Mouse (Mus musculus) fat pad, adult 2 months (tissue): ENCODE measurements at regions not wholly inside any gene's neighbourhood (a gene's known extent, or its start where the extent isn't known, plus 50 kb on each side); places are given as distances from the start of the nearest gene placed in this dataset.

Source experiments
- DNase-seq: peaks from one replicate; pipeline ENCODE4 v3.0.0-alpha.2; 2011; ENCODE audit warnings: low read depth, low spot score; ENCODE audit errors: extremely low read depth

DNA sequence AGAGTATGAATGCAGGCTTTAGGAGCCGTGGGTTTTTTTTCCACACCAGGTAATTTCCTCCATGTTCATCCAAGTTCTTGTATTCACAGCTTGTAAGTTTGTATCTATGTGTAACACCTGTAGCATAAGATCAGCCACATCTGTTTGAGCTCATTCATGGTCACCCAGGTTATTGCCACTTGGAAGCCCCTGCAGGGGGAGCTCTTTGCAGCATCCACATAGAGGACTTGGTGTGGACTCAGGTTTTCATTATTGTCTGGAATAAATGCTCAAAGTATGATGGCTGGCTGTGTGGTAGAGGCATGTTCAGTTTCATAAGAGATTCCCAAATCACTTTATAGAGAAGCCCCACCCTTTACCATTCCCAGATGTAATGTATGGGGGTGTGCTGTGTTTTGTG lies 452.4 kb upstream of the Cdh4 start:
- DNase-seq = no peak

DNA sequence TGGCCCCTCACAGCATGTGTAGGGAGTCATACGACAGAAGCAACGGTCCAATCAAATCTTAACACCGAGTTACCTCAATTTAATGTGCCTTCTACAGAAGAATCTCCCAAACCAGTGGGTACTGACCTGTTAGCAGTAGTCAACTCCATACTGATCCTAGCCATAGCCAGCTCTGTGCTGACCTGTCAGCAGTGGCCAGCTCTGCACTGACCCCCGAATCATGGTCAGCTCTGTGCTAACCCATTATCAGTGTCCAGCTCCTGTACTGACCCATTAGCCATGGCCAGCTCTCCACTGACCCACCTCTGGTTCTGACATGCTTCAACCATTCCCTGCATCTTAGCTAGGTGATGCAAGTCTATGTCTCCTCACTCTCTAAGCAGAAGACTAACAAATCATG lies 451.3 kb upstream of the Cdh4 start:
- no peak for DNase-seq

DNA sequence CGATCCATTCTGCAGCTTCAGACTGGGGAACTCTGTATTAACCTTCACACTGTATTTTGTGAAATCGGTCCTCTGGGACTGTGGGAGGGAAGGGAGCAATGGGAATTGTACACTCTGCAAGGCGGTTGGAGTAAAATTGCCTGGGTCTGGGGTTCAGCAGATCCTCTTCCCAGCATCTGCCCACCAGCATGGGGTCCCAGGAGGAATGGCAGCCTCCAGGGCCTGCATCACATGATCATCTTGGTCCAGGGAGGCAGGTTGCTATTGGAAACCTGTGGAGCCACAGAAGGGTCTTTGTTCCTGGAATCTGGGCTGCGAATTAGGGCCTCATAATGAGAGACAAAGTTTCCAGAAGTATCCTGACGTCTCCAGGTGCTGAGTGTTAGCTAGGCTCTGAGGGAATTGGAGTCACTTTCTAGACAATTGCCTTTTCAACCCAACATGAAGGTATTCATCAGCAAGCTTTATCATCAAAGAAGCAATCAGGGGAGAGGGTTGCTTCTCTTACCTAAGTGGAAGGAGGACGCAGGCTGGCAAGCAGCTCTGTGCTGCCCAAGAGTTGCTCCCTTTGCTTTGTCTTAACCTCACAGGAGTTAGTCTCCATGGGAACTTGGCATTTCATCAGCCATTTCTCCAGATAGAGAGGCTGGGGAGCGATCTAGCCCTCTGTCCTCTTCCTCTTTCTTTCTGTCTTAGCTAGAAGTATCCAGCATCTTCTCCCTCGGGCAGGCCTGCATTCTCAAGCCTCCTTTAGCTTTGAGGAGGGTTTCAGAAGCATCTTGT lies 449.7 kb upstream of the Cdh4 start:
- DNase-seq = no peak

DNA sequence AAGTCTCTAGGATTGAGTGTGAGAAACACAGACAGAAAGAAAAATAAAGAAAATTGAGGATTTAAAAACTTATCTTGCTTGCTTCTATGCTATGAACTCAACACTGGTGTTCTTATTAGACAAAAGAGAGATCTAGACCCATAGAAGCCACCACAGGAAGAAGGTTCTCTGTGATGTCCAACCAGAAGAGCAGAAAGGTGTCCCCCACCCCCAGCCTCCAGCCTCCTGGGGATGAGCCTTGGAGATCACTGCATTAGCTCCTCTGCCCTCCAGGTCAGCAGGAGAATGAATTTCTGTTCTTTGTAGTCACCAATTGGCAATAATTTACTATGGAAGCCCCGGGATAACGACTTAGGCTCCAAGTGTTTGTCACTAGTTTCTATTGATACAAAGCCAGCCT lies 444.3 kb upstream of the Cdh4 start:
- DNase-seq = no peak

DNA sequence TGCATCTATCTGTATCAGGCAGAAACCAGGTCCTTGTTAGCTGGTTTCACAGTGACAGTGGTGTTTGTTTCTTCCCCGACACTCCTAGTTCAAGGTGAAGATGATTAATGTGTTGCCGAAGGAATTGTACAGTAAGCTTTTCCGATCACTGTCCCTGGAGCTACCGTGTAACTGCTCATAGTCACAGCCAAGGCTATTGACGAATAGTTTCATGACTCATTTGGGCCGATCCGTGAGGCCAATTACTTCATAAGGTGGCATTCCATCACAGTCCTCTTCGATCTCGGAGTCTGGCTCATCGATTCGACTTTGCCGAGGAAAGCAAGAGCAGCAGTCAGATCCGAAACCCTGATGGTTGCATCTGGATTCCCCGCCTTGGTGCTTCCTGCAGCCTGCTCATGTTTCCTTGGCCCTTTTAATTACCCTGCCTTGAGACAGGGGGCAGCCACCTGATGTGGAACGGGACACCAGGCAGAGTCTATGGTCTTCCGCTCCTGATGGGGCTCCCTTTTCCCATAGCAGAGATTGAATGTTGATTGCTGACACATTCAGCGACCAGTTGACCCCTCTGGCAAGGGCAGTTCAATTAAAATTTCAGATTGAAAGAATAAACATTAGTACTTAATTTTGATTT lies 441.7 kb upstream of the Cdh4 start:
- DNase-seq = no peak

DNA sequence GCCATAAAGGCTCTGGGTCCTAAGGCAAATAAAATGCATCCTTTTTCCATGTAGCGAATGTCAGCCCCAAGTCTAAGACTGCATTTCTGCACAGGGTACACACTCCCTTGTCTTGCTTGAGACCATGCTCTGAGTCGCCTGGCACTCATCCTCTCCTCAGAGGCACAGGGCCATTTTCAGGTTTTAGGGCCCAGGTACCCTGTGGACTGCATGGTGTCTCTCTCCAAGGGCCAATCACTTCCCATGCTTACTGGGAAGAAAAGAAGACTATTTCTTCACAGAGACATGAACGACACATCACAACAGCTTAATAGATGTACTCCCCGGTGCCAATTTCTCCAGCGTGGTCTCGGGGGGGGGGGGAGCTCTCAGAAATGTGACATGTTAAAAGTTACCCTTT lies 434.5 kb upstream of the Cdh4 start:
- no peak for DNase-seq

DNA sequence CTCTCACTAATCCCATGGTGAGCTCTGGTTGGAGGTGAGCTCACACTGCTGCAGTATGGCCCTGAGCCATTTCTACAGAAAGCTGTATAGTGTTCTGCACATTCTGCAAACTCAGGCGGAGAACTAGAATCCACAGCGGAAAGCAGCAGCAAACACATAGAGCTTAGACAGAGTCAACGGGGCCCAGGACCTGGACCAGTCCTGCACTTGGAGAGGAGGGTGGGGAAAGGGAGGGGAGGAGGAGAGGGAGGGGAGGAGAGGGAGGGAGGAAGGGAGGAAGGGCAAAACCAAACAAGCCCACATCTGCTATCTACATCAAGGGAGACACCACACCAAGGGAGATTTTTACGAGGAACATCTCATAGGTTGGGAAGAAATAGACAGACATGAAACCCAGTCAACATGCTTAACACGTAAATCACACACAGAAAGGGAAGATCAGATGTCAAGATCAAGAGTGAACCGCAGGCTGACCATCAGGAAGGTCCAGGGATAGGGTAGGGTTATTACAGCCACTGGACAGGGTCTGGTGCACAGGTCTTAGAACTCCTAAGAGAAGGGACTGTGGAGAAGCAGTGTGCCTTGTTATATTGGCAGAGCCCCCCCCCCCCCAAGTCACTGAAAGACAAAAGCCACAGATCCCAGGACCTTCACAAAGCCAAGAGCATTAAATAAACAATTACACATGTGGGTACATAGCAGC lies 428.2 kb upstream of the Cdh4 start:
- no peak for DNase-seq

DNA sequence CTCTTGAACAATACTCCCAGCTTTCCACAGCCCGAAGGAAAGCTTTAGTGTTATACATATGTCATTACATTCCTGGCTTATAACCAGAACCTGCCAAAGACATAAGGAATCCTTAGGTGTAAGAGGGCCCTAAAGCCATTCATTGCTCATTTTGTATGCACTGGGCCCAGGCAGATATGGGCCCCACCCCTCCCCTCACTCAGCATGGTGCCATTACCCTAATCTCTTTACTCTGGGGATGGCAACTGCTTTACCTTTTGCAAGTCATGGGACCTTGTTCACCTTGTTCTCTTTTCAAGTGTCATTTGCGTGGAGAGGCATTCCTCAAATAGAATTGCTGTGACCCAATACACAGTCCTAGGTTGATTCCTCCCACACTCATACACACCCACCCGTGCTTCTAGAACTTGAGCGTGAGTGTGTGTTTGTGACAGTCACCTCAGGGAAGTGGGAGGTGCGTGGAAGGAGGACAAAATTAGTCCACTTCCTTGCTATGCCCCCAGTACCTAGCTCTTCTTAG lies 419.5 kb upstream of the Cdh4 start:
- no peak for DNase-seq

DNA sequence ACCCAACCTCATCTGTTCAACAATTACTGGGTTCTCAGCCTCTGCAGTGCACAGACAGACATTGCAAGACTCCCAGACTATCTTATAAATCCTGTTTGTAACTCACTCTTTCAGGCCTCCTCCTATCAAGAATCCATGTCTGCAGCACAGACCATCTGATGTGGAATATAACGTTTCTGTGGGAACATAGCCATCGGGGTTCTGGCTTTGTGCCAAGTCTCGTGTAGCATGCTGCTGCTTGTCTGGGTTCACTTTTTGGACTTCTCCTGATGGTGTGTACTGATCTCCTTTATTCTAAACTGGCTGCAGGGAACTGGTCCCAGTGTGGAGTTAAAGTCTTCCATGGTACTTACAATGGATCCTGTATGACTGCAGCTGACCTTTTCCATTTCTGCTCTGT lies 418.0 kb upstream of the Cdh4 start:
- DNase-seq = no peak

DNA sequence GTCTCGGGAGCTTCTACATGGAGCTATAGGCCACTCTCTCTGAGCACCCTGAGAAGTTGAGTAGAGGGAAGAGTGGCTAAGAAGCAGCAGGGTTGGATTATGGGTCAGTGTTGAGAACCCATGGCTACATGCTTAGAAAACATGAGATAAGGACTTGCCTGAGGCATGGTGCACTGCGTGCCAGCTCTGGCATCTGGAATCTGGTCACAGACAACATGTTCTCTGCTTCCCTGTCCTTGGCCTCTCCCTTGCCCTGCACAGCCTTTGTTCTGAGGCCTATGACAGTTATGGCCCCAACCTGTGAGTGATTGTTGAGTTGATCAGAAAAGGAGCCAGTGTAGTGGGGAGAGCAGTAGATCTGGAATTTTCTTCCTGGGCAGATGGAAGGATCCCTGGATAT lies 409.1 kb upstream of the Cdh4 start:
- DNase-seq = no peak

DNA sequence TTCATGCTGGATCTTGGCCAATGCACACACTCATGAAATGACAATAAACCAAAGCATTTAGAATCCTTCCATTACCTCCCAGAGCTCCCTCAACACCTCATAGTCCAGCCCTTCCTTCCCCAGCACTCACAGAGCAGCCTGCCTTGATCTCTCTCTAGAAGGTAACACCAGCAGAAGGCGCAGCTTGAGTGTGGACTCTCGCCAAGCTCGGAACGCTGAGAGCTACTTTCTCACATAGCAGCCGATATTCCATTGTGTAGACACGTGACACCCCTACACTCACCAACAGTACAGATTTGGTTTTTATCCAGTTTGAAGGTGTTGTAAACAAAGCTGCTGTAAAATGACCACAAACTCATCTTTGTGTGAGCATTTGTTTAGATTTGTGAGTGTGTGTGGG lies 406.8 kb upstream of the Cdh4 start:
- DNase-seq = no peak

DNA sequence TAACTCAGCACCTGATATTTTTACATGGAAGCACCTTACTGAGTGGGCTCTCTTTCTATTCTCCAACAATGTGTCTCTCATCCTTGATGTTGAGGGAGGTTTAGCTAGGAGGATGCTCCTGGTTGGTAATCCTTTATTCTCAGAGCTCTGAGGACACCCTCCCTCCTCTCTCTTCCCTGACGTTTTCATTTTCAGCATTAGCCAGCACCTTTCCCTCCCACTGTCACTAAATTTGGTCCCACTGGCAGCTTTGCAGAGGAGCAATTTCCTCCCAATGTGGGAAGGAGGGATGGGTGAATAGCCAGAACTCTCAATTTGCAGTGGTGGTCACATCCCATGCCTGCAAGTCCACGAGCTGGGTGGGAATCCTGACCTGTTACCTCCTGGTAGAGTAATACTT lies 402.5 kb upstream of the Cdh4 start:
- no peak for DNase-seq

DNA sequence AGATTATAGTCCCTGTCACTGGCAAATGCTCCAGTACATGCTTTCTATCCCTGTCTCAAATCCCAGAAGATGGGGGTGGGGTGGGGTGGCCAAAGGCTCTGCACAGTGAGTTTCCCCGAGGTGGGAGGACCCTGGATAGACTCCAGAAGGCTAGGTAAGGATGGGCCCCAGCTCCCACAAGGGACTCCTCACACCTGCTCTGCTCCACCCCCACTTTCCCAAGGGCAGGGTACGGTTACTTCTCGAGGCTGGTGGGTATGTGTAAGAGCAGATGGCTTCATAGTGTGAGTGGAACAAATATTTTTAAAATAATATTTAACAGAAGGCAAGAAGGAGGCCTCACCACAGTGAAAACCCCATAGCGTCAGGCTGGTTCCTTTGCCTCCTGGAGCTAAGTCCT lies 398.6 kb upstream of the Cdh4 start:
- no peak for DNase-seq

DNA sequence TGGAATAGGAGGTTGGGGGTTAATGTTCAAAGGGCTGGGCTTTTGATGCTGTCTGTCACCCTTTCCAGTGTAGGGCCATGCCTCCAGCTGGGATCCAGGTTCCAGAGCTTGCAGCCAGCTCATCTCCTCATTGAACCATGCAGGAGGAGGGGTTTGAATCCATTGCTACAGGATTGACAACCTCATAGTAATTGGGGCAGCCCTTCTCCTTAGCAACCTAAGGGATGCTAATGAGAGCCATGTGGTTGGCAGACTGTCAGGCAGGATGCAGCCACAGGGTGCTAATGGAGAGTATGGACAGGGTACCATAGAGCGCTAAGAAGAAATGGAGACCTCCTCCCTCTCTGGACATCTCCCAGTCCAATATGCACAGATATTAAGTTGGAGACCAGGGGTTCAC lies 396.9 kb upstream of the Cdh4 start:
- no peak for DNase-seq

DNA sequence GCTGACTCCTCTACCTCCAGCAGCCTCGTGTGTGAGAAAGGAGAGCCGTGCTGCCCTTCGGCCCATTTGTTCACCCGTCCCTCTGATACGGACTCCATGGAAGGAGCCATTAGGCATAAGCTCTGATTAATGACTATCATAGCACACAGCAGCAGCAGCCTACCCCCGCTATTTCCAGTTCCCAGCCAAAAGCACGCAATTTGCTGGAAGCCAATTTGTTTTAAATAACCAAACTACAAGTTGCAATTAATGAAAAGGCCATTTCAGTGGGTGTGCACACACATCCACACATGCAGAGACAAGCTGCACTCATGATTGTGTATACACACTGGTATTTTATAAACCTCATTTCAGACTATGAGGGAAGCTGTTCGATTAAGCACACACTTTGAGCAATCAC lies 387.8 kb upstream of the Cdh4 start:
- DNase-seq = no peak

DNA sequence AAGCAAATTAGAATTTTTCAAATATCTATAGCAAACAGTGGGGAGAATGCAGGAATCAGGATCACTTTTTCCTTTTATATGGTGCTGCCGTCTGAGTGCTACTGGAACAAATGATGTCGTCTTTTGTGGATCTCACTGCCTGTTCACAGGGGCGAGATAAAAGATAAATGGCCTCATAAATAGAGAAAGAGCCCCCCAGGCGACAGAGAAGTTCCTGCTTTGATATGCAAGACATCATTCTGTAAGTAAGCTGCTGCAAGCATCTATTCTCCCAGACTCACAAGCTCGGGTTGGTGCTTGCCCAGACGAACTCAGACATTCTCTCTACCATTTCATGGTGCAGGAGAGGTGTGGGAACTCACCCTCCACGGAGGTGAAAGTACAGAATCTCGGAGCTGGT lies 377.6 kb upstream of the Cdh4 start:
- no peak for DNase-seq

DNA sequence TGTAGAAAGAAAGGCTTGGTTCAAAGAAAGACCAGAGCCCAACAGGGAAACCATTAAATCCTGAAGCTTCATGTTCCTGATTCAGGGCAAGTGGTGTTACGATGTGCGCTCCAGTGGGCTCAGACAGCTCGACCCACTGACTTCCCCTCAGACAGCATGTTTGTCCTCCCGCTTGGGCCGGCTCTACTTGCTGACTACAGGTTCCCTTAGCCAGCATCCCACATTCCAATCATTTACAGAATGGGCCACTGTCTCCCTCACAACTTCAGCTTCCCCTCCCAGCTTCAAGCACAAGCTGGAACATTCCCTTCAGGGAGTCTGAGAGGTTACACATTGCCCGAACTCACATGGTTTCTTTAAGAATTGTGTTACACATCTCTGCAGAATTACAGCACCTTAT lies 372.7 kb upstream of the Cdh4 start:
- no peak for DNase-seq

DNA sequence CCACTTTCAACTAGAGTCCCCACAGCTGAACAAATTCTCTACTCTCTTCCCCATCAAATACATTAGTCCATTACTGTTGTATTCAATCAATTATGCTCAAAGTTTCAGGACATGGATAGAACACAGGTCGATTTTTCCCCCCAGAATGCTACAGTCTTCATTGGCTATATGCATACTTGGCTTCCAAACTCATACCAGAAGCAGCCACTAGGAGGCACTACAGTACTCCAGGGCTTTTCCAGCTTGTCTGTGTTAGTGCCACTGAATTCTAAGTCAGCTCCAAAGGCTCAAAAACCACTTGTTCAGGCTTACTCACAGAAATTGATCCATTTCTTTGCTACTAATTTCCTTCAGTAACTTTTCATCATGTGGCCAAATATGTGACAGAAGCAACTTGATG lies 371.9 kb upstream of the Cdh4 start:
- no peak for DNase-seq

DNA sequence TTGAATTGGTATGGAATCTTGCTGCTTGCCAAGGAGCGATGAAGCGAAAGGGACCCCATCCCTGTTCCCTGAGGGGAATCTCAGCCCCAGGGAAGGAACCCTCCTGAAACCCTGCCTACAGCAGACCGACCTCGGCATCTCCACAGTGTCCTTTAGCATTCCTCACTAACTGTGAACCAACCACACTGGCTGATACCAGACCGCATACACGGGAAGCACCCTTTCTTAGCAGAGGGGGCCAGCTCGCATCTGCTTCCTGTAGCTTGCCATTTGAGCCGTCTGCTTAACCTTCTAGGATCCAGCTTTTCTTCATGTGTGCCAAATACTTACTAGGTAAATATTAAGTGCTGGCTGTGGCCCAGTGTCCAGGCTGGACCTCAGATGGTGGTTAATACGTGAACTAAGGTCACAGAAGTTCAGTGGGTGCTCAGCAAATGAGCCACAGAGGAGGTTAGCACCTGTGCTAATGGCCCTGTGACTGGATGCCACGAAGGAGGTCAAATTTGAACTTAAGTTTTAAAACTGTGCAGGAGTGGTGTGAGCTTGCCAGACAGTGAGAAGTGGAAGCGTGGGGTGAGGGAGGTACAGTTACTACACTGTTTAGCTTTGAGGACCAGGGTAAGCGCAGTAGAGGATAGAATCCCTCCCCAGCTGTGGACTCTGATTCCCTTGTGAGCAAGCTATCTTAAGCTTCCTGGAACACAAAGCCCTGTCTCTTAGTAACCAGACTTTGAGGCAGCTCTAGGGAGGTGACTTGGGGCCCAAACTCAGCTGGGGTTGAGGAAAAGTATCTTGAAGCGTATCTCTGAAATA lies 361.6 kb upstream of the Cdh4 start:
- no peak for DNase-seq

DNA sequence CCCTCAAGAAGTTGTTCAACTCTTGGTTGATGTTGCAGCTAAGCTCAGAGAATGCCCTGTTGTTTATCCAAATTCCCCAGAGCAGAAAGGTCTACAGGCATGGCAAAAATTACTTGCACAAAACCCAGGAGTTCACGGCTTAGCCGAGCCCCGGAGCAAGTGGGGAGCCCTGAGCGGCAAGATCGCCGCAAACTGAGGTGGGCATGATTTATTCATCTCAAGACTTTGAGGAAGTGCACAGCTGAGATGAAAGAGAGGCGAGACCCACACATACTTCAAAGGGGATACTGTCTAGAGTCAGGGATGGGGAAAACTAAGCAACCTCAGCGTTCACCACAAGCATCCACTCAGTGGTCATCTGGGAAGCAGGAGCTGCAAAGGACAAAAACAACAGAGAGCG lies 355.3 kb upstream of the Cdh4 start:
- DNase-seq = no peak

DNA sequence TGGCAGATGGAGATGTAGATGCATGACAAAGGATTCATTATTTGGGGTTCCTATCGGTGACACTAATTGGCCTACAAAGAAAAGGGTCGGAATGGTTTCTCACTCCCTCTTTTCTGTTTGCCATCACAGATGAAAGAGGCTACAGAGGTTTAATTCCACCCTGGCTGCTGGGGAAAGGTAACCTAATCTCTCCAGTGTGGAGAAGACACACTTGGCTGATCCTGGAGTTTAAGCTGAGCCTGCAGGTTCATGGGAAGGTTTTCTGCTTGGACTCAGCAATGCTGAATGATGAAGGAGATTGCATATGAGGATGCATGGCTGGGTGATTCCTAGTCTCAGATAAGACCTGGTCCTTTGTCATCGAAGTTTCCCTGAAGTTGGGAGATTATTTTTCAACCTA lies 350.8 kb upstream of the Cdh4 start:
- DNase-seq = no peak
